Mouse (Mus musculus): ENCODE measurements around the gene Rab20.

- TF ChIP-seq CTCF (IDR thresholded peaks at IDR 0.05; ENCODE audit: low read depth, low read length) (no peak), POLR2A (IDR thresholded peaks at IDR 0.05; ENCODE audit: extremely low read depth, insufficient read depth, low read length) (no peak)
Measured at GRCm38 (mm10) chr8:11445790-11446189, 32.7 kb downstream of the Rab20 start.

Measured in liver, adult 2 months (tissue).